Mouse (Mus musculus): ENCODE measurements around the gene Slc26a1.

- no peak for TF ChIP-seq EP300 (IDR thresholded peaks at IDR 0.05; ENCODE audit: insufficient read depth, low read depth, low read length)
- TF ChIP-seq CTCF (IDR thresholded peaks at IDR 0.05; ENCODE audit: low read depth, low read length), result no peak
These were observed 32.4 kb upstream of the Slc26a1 start for GRCm38 (mm10) chr5:108707758-108708157.
